Mouse (Mus musculus) C2C12 (cell line): ENCODE data around the gene Adprhl1.
A peak's percentile ranks its signal among the peaks of the same experiment; 100 is the strongest.

Source experiments
- CTCF ChIP-seq: IDR thresholded peaks from one replicate; pipeline ENCODE4 v1.5.1; 2011; ENCODE audit not compliant: control insufficient read depth, insufficient read depth, insufficient read length
- FOSL1 ChIP-seq: IDR thresholded peaks from one replicate; pipeline ENCODE4 v1.8.0; 2011; ENCODE audit warnings: mild to moderate bottlenecking, low read length; ENCODE audit not compliant: poor library complexity, insufficient read depth, severe bottlenecking
- MAX ChIP-seq: IDR thresholded peaks from one replicate; pipeline ENCODE4 v1.6.1; 2011; ENCODE audit warnings: mild to moderate bottlenecking, control low read depth
- MYOD1 ChIP-seq: IDR thresholded peaks from one replicate; pipeline ENCODE4 v1.6.1; 2011; ENCODE audit warnings: low read depth; ENCODE audit not compliant: control insufficient read depth, insufficient read length
- USF1 ChIP-seq: IDR thresholded peaks from one replicate; pipeline ENCODE4 v1.6.1; 2011; ENCODE audit warnings: low read depth, mild to moderate bottlenecking, control low read depth, moderate library complexity

DNA sequence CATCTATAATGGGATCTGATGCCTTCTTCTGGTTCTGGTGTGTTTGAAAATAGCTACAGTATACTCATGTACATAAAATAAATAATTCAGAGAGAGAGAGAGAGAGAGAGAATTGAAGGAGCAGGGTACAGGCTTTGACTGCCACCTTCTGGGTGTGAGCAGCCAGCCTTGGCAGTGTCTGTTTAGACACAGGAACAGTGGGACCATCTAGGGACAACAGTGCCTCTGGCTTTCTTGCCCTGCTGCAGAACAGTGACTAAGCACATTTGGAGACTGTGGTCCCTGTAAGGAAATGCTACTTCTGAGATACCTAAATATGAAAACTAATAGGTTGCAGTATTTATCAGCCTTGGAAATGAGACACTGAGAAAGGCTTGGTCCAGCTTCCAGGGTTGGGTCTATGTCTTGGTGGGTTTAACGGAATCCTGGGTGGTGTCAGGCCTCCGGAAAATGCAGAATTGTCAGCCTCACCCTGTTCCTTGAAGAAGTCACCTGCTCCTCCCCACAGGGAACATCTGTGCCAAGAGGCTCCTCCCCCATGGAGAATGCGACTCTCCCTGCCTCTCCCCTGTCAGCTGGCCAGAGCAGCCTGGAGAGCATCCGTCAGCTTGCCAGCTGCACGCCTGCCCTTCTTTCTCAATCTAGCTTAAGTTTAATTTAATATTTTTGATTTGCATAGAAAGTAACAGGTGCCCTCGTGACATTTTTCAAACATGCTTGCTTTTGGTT, 45.2 kb downstream of the Adprhl1 start:
- TF ChIP-seq CTCF (peak; percentile 43), MAX (no peak), USF1 (no peak), FOSL1 (no peak), MYOD1 (no peak)
